Mouse (Mus musculus) CD4-positive, CD25-positive, alpha-beta regulatory T cell (primary cell): ENCODE results near the gene Hapln1. TPM values are rescaled to one million over a fixed set of nuclear protein-coding genes. Genes with fewer than 3 reads are reported as not detected.

Source experiments
- polyA plus RNA-seq: library from polyadenylated mRNA; unstranded; fragments of 100-300 nt; shearing (Covaris generic); gene quantifications from one replicate; pipeline ENCODE4 v1.2.1, GENCODE M21; 2017

Hapln1 gene
- polyA plus RNA-seq = 0.05 TPM

GRCm38 (mm10) chr13:89539205-89539886 lies at the start of gene Hapln1:
Hapln1 (plus strand) TSS chr13:89539796.

Other genes with a start within 250 kb of the Hapln1 start
- 0.11 TPM for gene Vcan, start 202.7 kb downstream of the Hapln1 start, polyA plus RNA-seq